9 mouse cellular contexts compared by ENCODE assay signal in genomic region chr6:103306420-103307249, GRCm38 (mm10).
DNase-seq lines count a peak whose midpoint lies in the region; ATAC-seq and TF ChIP-seq lines count a peak whose summit lies in the region.
"Had no signal": no experiment of that assay in that cellular context is flagged by ENCODE, and none has a peak within 500 bp of the region (broad histone marks: within the 10 kb centered on the region; RNA-seq: fewer than 3 reads in every experiment).

No protein-coding gene starts in this region.

- no peak overlapping the region for H3K9ac ChIP-seq in kidney, postnatal 0 days (ENCODE audit: low read depth, low read length)
- no peak overlapping the region for H3K9ac ChIP-seq in intestine, embryonic 14.5 days (ENCODE audit: low read length)
- H3K9ac ChIP-seq: limb, embryonic 13.5 days had no signal

- no peaks in the 10 kb centered on the region for H3K9me3 ChIP-seq in kidney, postnatal 0 days (replicated peaks; ENCODE audit: low read length)
- H3K9me3 ChIP-seq in intestine, embryonic 14.5 days (ENCODE audit: control insufficient read depth, low read length): no peaks in the 10 kb centered on the region
- H3K9me3 ChIP-seq: limb, embryonic 13.5 days had no signal

- no peak overlapping the region for H3K4me2 ChIP-seq in kidney, postnatal 0 days (ENCODE audit: low read length)
- H3K4me2 ChIP-seq in intestine, embryonic 14.5 days (ENCODE audit: low read length): no peak overlapping the region
- H3K4me2 ChIP-seq: limb, embryonic 13.5 days had no signal

- no peak overlapping the region for H3K27ac ChIP-seq in kidney, postnatal 0 days
- no peak overlapping the region for H3K27ac ChIP-seq in intestine, embryonic 14.5 days (ENCODE audit: low read depth)
- H3K27ac ChIP-seq: limb, embryonic 13.5 days had no signal

- peak; percentile 86 for TF ChIP-seq CTCF in kidney, postnatal 0 days (IDR thresholded peaks at IDR 0.05; ENCODE audit: low read depth)

- no peak for ATAC-seq in kidney, postnatal 0 days (replicated peaks; ENCODE audit: low FRiP score, low read depth)
- 0 out of 2 replicates have a peak, but pooled peaks have one; percentile 12 for ATAC-seq in intestine, embryonic 14.5 days (replicated peaks; ENCODE audit: low FRiP score, low TSS enrichment, low read depth)

- H3K27me3 ChIP-seq in kidney, postnatal 0 days (ENCODE audit: insufficient read depth, low read length): no peaks in the 10 kb centered on the region
- H3K27me3 ChIP-seq in intestine, embryonic 14.5 days (replicated peaks; ENCODE audit: control insufficient read depth, insufficient read depth, low read length): no peaks in the 10 kb centered on the region
- H3K27me3 ChIP-seq: limb, embryonic 13.5 days had no signal

- no peaks in the 10 kb centered on the region for H3K4me1 ChIP-seq in kidney, postnatal 0 days (replicated peaks; ENCODE audit: insufficient read depth, low read length)
- H3K4me1 ChIP-seq in intestine, embryonic 14.5 days (replicated peaks; ENCODE audit: control insufficient read depth, insufficient read depth, low read length): 0 out of 2 replicates have a peak, but pooled peaks cover 3% of the 10 kb centered on the region
- H3K4me1 ChIP-seq: limb, embryonic 13.5 days had no signal

- DNase-seq in kidney, postnatal 0 days (ENCODE audit: low spot score): peak; percentile 88
- DNase-seq in kidney, postnatal 36 days: no peak
- DNase-seq in ES-CJ7 (ENCODE audit: low read depth, low spot score): peak; percentile 45
- peak; percentile 7 to 8 for DNase-seq in cerebellum, postnatal 25 days
- DNase-seq in intestine, embryonic 14.5 days (ENCODE audit: low spot score): no peak
- peak; percentile 49 for DNase-seq in telencephalon, adult 2 months (ENCODE audit: low read depth, low spot score)
- DNase-seq in heart, adult 11 months: no peak
- DNase-seq in urinary bladder, postnatal 36 days (ENCODE audit: low spot score in 2 of 2): no peak

- no peaks in the 10 kb centered on the region for H3K36me3 ChIP-seq in kidney, postnatal 0 days (ENCODE audit: insufficient read depth, low read length)
- no peaks in the 10 kb centered on the region for H3K36me3 ChIP-seq in intestine, embryonic 14.5 days (ENCODE audit: control insufficient read depth, insufficient read depth, low read length)
- H3K36me3 ChIP-seq: limb, embryonic 13.5 days had no signal

- 48% methylated on average over 8 of the region's 8 CpGs for WGBS in kidney, postnatal 0 days
- WGBS in intestine, embryonic 14.5 days: 45% methylated on average over 8 of the region's 8 CpGs

- no peak overlapping the region for H3K4me3 ChIP-seq in kidney, postnatal 0 days (replicated peaks; ENCODE audit: low read depth, low read length)
- no peak overlapping the region for H3K4me3 ChIP-seq in intestine, embryonic 14.5 days (ENCODE audit: low read depth, low read length)
- H3K4me3 ChIP-seq: limb, embryonic 13.5 days had no signal

Comparison
In these comparisons a context has a peak if more than half of its experiments do, and no peak if none do; other contexts are left out.
1. DNase-seq: peak in kidney, postnatal 0 days (single experiment), ES-CJ7 (single experiment), cerebellum, postnatal 25 days (2 of 2) and telencephalon, adult 2 months (single experiment); none in kidney, postnatal 36 days (0 of 2), intestine, embryonic 14.5 days (single experiment), heart, adult 11 months (single experiment) and urinary bladder, postnatal 36 days (0 of 2).